Mouse (Mus musculus): ENCODE measurements at regions not wholly inside any gene's neighbourhood (a gene's known extent, or its start where the extent isn't known, plus 50 kb on each side); places are given as distances from the start of the nearest gene placed in this dataset.

DNA sequence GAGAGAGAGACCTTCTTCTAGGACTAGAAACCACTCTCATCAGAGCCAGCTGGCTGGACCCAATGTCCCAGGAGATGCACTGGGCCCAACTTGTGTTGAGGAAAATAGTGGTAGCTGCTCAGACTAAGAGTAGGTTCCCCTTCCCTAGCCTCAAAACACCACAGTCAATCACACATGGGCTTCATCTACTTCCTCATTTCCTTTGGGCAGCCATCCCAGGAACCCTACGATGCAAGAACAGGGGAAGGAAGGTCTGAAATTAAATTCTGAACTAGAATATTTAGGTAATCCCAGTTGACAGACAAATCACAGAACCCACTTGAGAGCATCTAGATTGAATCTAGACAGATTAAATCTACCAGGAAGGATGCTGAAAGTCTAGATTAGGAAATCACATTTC lies 56.8 kb upstream of the Agps start:
- Histone ChIP-seq H3K27me3 (ENCODE audit: control insufficient read depth, insufficient read depth, insufficient read length) (no peaks in the 10 kb centered on the region), H3K79me2 (ENCODE audit: control insufficient read depth, insufficient read depth) (no peaks in the 10 kb centered on the region), H3ac (ENCODE audit: control insufficient read depth, insufficient read length) (no peak overlapping the region), H3K36me3 (ENCODE audit: control insufficient read depth, insufficient read depth) (no peaks in the 10 kb centered on the region), H3K4me2 (ENCODE audit: low read depth) (no peak overlapping the region), H3K4me3 (no peak overlapping the region)
- TF ChIP-seq USF1 (IDR thresholded peaks at IDR 0.05; ENCODE audit: low read depth) (no peak), MAX (IDR thresholded peaks at IDR 0.05; ENCODE audit: low read depth) (no peak), TCF12 (IDR thresholded peaks at IDR 0.05; ENCODE audit: insufficient read depth, poor library complexity, severe bottlenecking) (no peak), MYOG (IDR thresholded peaks at IDR 0.05; ENCODE audit: control insufficient read depth in 1 of 3, insufficient read depth in 1 of 3, insufficient read length in 2 of 3, low read depth in 2 of 3) (no peak), MYOD1 (IDR thresholded peaks at IDR 0.05; ENCODE audit: control insufficient read depth in 1 of 3, insufficient read length in 2 of 3, low read depth in 2 of 3) (no peak), POLR2AphosphoS2 (IDR thresholded peaks at IDR 0.05; ENCODE audit: insufficient read length, low read depth) (no peak), CEBPB (IDR thresholded peaks at IDR 0.05; ENCODE audit: insufficient read depth, poor library complexity, severe bottlenecking) (no peak), REST (IDR thresholded peaks at IDR 0.05; ENCODE audit: insufficient read depth, insufficient read length) (no peak), SRF (IDR thresholded peaks at IDR 0.05; ENCODE audit: control insufficient read depth, insufficient read length, low read depth) (no peak)

DNA sequence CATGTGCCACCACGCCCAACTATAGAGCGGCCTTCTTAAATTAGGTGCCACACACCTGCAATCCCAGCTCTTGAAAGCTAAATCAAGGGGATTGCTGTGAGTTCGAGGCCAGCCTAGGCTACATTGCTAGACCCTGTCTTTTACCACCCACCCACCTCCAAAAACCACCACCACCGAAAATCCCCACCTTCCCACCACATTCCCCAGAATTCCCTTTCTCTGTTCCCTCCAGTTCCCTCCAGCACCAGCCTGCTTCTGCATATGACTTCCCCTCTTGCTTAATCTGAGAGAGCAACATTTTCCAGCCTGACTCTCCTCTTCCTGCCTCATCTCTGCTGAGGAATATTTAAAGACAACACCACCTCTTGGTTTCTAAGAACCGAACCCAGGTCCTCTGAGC lies 58.5 kb upstream of the Agps start:
- no peak overlapping the region for H3K4me3 ChIP-seq
- H3K27me3 ChIP-seq (ENCODE audit: control insufficient read depth, insufficient read depth, insufficient read length), result no peaks in the 10 kb centered on the region
- no peak overlapping the region for H3ac ChIP-seq (ENCODE audit: control insufficient read depth, insufficient read length)
- H3K79me2 ChIP-seq (ENCODE audit: control insufficient read depth, insufficient read depth), result no peaks in the 10 kb centered on the region
- TF ChIP-seq REST (IDR thresholded peaks at IDR 0.05; ENCODE audit: insufficient read depth, insufficient read length) (no peak), SRF (IDR thresholded peaks at IDR 0.05; ENCODE audit: control insufficient read depth, insufficient read length, low read depth) (no peak)
- no peaks in the 10 kb centered on the region for H3K36me3 ChIP-seq (ENCODE audit: control insufficient read depth, insufficient read depth)
- no peak overlapping the region for H3K4me2 ChIP-seq (ENCODE audit: low read depth)

DNA sequence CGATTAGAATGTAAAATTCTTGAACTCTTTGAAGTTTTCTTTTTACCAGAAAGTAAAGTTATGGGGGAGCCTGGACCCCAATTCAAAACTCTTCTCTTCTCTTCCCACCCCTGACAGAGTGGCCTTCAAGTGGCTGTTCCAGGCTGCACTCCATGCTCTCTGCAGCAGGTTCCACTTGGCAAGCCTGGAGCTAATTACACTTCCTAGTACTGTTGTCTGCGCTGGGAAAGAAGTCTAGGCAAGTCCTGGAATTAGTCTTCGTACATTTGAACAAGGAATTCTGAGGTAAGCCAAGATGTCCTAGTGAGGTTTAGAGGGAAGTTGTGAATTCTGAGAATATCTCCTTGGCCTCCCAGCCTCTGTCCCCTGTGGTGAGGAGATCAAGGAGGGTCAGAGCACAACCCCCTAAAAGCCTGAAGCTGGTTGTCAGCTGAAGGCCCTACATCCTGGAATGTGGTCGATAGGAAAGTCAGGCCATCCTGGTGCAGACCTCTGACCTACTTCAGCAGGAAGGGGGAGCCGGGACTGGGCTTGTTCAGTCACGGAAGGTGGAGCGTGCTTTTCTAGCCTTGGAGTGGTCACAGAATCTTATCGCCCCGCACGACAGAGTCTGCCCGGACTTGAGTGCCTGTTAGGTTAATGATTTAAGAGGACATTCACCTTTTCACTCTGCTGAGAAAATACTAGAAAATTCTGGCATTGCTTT lies 59.6 kb upstream of the Agps start:
- Histone ChIP-seq H3K27me3 (ENCODE audit: control insufficient read depth, insufficient read depth, insufficient read length) (no peaks in the 10 kb centered on the region), H3K4me2 (ENCODE audit: low read depth) (no peak overlapping the region), H3ac (ENCODE audit: control insufficient read depth, insufficient read length) (no peak overlapping the region), H3K79me2 (ENCODE audit: control insufficient read depth, insufficient read depth) (no peaks in the 10 kb centered on the region), H3K36me3 (ENCODE audit: control insufficient read depth, insufficient read depth) (no peaks in the 10 kb centered on the region), H3K4me3 (no peak overlapping the region)
- no peak for TF ChIP-seq CEBPB (IDR thresholded peaks at IDR 0.05; ENCODE audit: insufficient read depth, poor library complexity, severe bottlenecking)
- no peak for TF ChIP-seq SRF (IDR thresholded peaks at IDR 0.05; ENCODE audit: control insufficient read depth, insufficient read length, low read depth)
- TF ChIP-seq E2F4 (IDR thresholded peaks at IDR 0.05; ENCODE audit: insufficient read depth), result no peak
- TF ChIP-seq TCF3 (IDR thresholded peaks at IDR 0.05; ENCODE audit: insufficient read length, low read depth), result no peak
- no peak for TF ChIP-seq USF1 (IDR thresholded peaks at IDR 0.05; ENCODE audit: low read depth)
- TF ChIP-seq MYOD1 (IDR thresholded peaks at IDR 0.05; ENCODE audit: control insufficient read depth in 1 of 3, insufficient read length in 2 of 3, low read depth in 2 of 3), result no peak
- TF ChIP-seq REST (IDR thresholded peaks at IDR 0.05; ENCODE audit: insufficient read depth, insufficient read length), result no peak
- no peak for TF ChIP-seq MYOG (IDR thresholded peaks at IDR 0.05; ENCODE audit: control insufficient read depth in 1 of 3, insufficient read depth in 1 of 3, insufficient read length in 2 of 3, low read depth in 2 of 3)
- TF ChIP-seq POLR2AphosphoS2 (IDR thresholded peaks at IDR 0.05; ENCODE audit: insufficient read length, low read depth), result no peak
- TF ChIP-seq POLR2A (IDR thresholded peaks at IDR 0.05; ENCODE audit: insufficient read length, low read depth), result no peak
- TF ChIP-seq MAX (IDR thresholded peaks at IDR 0.05; ENCODE audit: low read depth), result no peak
- TF ChIP-seq TCF12 (IDR thresholded peaks at IDR 0.05; ENCODE audit: insufficient read depth, poor library complexity, severe bottlenecking), result no peak

DNA sequence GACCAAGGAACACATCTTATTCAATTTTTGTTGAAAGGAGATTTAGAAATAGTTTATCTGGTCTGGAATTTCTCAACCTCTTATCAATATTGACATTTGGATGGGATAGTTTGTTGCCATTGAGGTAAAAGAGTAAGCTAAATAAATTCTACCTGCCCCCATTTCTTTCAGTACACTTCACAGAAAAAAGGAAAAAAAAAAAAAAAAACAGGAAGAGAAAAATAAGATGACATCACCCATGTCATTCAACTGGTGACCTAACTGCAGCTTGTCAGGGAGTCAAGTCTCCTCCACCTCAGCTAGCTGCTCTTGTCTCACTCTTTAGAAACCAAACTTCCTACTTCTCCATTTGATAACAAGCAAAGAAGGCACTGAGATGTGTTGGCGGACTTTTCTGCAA lies 61.3 kb upstream of the Agps start:
- no peak overlapping the region for H3ac ChIP-seq (ENCODE audit: control insufficient read depth, insufficient read length)
- TF ChIP-seq USF1 (IDR thresholded peaks at IDR 0.05; ENCODE audit: low read depth) (no peak), POLR2AphosphoS2 (IDR thresholded peaks at IDR 0.05; ENCODE audit: insufficient read length, low read depth) (no peak), MYOG (IDR thresholded peaks at IDR 0.05; ENCODE audit: control insufficient read depth in 1 of 3, insufficient read depth in 1 of 3, insufficient read length in 2 of 3, low read depth in 2 of 3) (no peak), CEBPB (IDR thresholded peaks at IDR 0.05; ENCODE audit: insufficient read depth, poor library complexity, severe bottlenecking) (no peak), TCF12 (IDR thresholded peaks at IDR 0.05; ENCODE audit: insufficient read depth, poor library complexity, severe bottlenecking) (no peak), TCF3 (IDR thresholded peaks at IDR 0.05; ENCODE audit: insufficient read length, low read depth) (no peak), E2F4 (IDR thresholded peaks at IDR 0.05; ENCODE audit: insufficient read depth) (no peak), SRF (IDR thresholded peaks at IDR 0.05; ENCODE audit: control insufficient read depth, insufficient read length, low read depth) (no peak)

DNA sequence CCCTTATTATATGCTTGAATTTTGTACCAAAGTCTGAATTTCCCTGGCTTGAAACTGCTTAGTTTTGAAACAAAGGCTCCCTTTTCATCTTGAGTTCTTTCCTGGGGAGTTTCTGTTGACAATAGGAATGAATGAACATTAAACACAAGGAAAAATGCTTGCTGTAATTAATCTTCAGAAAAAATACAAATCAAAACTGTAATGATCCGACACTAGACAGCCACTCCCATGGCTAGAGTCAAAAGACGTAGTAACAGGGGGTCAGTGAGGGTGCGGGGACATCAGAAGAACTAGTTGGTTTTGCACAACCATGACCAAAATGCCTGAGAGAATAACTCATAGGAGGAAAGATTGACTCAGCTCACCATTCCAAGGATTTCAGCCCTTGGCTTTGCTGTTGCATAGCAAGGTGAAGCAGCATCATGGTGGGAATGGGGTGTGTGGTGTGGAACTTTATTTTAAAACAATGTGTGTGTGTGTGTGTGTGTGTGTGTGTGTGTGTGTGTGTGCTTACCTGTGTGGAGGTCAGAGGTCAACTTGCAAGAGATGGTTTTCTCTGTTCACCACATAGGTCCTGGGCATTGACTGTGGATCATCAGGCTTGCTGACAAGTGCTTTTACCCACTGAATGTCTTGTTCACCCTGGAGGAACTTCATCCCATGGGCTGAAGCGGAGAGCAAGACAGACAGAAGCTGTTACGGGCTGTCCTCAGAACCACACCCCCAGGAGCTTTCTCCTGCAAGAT lies 63.2 kb upstream of the Agps start:
- H3K36me3 ChIP-seq (ENCODE audit: control insufficient read depth, insufficient read depth), result no peaks in the 10 kb centered on the region
- H3K79me2 ChIP-seq (ENCODE audit: control insufficient read depth, insufficient read depth), result no peaks in the 10 kb centered on the region
- no peak overlapping the region for H3ac ChIP-seq (ENCODE audit: control insufficient read depth, insufficient read length)
- peak overlapping the region; percentile 19 for H3K4me2 ChIP-seq (ENCODE audit: low read depth)
- no peaks in the 10 kb centered on the region for H3K27me3 ChIP-seq (ENCODE audit: control insufficient read depth, insufficient read depth, insufficient read length)
- no peak overlapping the region for H3K4me3 ChIP-seq
- no peak for TF ChIP-seq E2F4 (IDR thresholded peaks at IDR 0.05; ENCODE audit: insufficient read depth)
- no peak for TF ChIP-seq MYOD1 (IDR thresholded peaks at IDR 0.05; ENCODE audit: control insufficient read depth in 1 of 3, insufficient read length in 2 of 3, low read depth in 2 of 3)
- no peak for TF ChIP-seq USF1 (IDR thresholded peaks at IDR 0.05; ENCODE audit: low read depth)
- no peak for TF ChIP-seq CEBPB (IDR thresholded peaks at IDR 0.05; ENCODE audit: insufficient read depth, poor library complexity, severe bottlenecking)
- no peak for TF ChIP-seq MAX (IDR thresholded peaks at IDR 0.05; ENCODE audit: low read depth)
- no peak for TF ChIP-seq POLR2A (IDR thresholded peaks at IDR 0.05; ENCODE audit: insufficient read length, low read depth)
- no peak for TF ChIP-seq POLR2AphosphoS2 (IDR thresholded peaks at IDR 0.05; ENCODE audit: insufficient read length, low read depth)
- no peak for TF ChIP-seq SRF (IDR thresholded peaks at IDR 0.05; ENCODE audit: control insufficient read depth, insufficient read length, low read depth)
- no peak for TF ChIP-seq TCF3 (IDR thresholded peaks at IDR 0.05; ENCODE audit: insufficient read length, low read depth)
- TF ChIP-seq TCF12 (IDR thresholded peaks at IDR 0.05; ENCODE audit: insufficient read depth, poor library complexity, severe bottlenecking), result no peak
- TF ChIP-seq MYOG (IDR thresholded peaks at IDR 0.05; ENCODE audit: control insufficient read depth in 1 of 3, insufficient read depth in 1 of 3, insufficient read length in 2 of 3, low read depth in 2 of 3), result no peak
- no peak for TF ChIP-seq REST (IDR thresholded peaks at IDR 0.05; ENCODE audit: insufficient read depth, insufficient read length)

More for the DNA sequence above, 61.3 kb upstream of the Agps start:
- no peak overlapping the region for H3K4me2 ChIP-seq (ENCODE audit: low read depth)
- H3K4me3 ChIP-seq, result no peak overlapping the region
- H3K79me2 ChIP-seq (ENCODE audit: control insufficient read depth, insufficient read depth), result no peaks in the 10 kb centered on the region
- H3K27me3 ChIP-seq (ENCODE audit: control insufficient read depth, insufficient read depth, insufficient read length), result no peaks in the 10 kb centered on the region
- no peaks in the 10 kb centered on the region for H3K36me3 ChIP-seq (ENCODE audit: control insufficient read depth, insufficient read depth)

All from myocyte (in vitro differentiated cells).